Mouse (Mus musculus) frontal cortex, postnatal 36 days (tissue): ENCODE results near the gene Ethe1.

Source experiments
- DNase-seq, 2 experiments: peaks; one replicate each; pipeline ENCODE4 v3.0.0; 2022; ENCODE audit warnings: low spot score in 2 of 2

The Ethe1 gene

GRCm38 (mm10) chr7:24587330-24588105 lies at the start of gene Ethe1, which contains the start of gene Zfp575:
Ethe1 (plus strand) TSS chr7:24587543.
Zfp575 (minus strand) TSS chr7:24587641.
- peak; percentile 86 to 88 for DNase-seq

GRCm38 (mm10) chr7:24537591-24537990 lies 49.8 kb upstream of the Ethe1 start:
- DNase-seq = no peak

- no peak for DNase-seq
Measured at GRCm38 (mm10) chr7:24538154-24538553, 49.2 kb upstream of the Ethe1 start.

- DNase-seq = no peak
Measured at GRCm38 (mm10) chr7:24538701-24539100, 48.6 kb upstream of the Ethe1 start.

- DNase-seq = no peak
Measured at GRCm38 (mm10) chr7:24539686-24540085, 47.7 kb upstream of the Ethe1 start.

GRCm38 (mm10) chr7:24544506-24544905 lies 42.8 kb upstream of the Ethe1 start:
- DNase-seq = no peak

GRCm38 (mm10) chr7:24546068-24546614 lies 41.2 kb upstream of the Ethe1 start, which contains the start of the genes Pinlyp and Xrcc1:
Pinlyp (minus strand) TSS chr7:24546118.
Xrcc1 (plus strand) TSS chr7:24546289.
- DNase-seq = no peak

GRCm38 (mm10) chr7:24546634-24547389 lies 40.5 kb upstream of the Ethe1 start:
- peak; percentile 99 for DNase-seq

GRCm38 (mm10) chr7:24547534-24548036 lies 39.8 kb upstream of the Ethe1 start:
- DNase-seq = no peak

GRCm38 (mm10) chr7:24551985-24552759 lies 35.2 kb upstream of the Ethe1 start:
- DNase-seq = no peak

GRCm38 (mm10) chr7:24555786-24556185 lies 31.6 kb upstream of the Ethe1 start:
- DNase-seq = no peak

- DNase-seq = no peak
Measured at GRCm38 (mm10) chr7:24561450-24561849, 25.9 kb upstream of the Ethe1 start.

- DNase-seq = no peak
Measured at GRCm38 (mm10) chr7:24563191-24563836, 24.0 kb upstream of the Ethe1 start.

- DNase-seq = no peak
Measured at GRCm38 (mm10) chr7:24563837-24564206, 23.5 kb upstream of the Ethe1 start.

- DNase-seq = peak; percentile 51 to 74
Measured at GRCm38 (mm10) chr7:24564607-24565265, 22.6 kb upstream of the Ethe1 start.

- DNase-seq = no peak
Measured at GRCm38 (mm10) chr7:24565627-24566026, 21.7 kb upstream of the Ethe1 start.

- DNase-seq = no peak
Measured at GRCm38 (mm10) chr7:24566206-24566605, 21.1 kb upstream of the Ethe1 start.

GRCm38 (mm10) chr7:24568512-24568911 lies 18.8 kb upstream of the Ethe1 start:
- peak in 1 of 2 experiments; percentile 28 for DNase-seq

GRCm38 (mm10) chr7:24571071-24571470 lies 16.3 kb upstream of the Ethe1 start:
- no peak for DNase-seq

GRCm38 (mm10) chr7:24572455-24572854 lies 14.9 kb upstream of the Ethe1 start:
- DNase-seq = no peak
